Mouse (Mus musculus): ENCODE measurements around the gene Gm26558.

DNA sequence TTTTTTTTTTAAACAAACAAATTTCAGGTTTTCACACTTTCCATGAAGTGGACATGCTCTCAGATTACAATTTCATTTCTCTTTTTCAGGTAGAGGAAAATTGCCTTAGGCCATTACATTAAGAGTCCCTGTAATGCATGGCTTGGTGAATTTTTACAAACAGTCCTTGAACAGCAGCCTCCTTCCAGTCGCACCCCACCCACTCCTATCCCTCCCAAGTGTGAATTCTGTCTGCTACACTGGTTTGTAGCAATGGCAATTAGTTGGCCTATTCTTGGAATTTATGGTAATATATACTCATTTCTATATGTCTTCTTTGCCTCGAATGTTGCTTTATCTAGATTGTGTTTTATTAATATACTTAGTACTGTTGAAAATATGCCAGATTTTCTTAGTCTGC, 10.6 kb upstream of the Gm26558 start:
- TF ChIP-seq CTCF (conservative IDR thresholded peaks at IDR 0.05; ENCODE audit: low read length) = no peak
- TF ChIP-seq POU5F1 (IDR thresholded peaks at IDR 0.05; ENCODE audit: borderline replicate concordance, low read length) = no peak

Data from E14TG2a.4 (cell line).